Mouse (Mus musculus) cerebellum, adult 2 months (tissue): ENCODE measurements at regions not wholly inside any gene's neighbourhood (a gene's known extent, or its start where the extent isn't known, plus 50 kb on each side); places are given as distances from the start of the nearest gene placed in this dataset.

Source experiments
- CTCF ChIP-seq: fragments of 200-500 bp; IDR thresholded peaks from 2 replicates; pipeline ENCODE4 v1.5.1; 2011; ENCODE audit warnings: low read depth, mild to moderate bottlenecking, control low read depth, low read length, moderate library complexity, borderline replicate concordance; ENCODE audit not compliant: insufficient read depth
- POLR2A ChIP-seq: fragments of 200-500 bp; IDR thresholded peaks from 2 replicates; pipeline ENCODE4 v1.6.1; 2011; ENCODE audit warnings: low read length, control low read depth, borderline replicate concordance; ENCODE audit not compliant: insufficient read depth

GRCm38 (mm10) chr13:80418480-80419183, 464.6 kb upstream of the Arrdc3 start:
- no peak for TF ChIP-seq CTCF
- TF ChIP-seq POLR2A, result no peak
